Mouse (Mus musculus): ENCODE measurements around the gene Vmn1r139. TPM values are rescaled to one million over a fixed set of nuclear protein-coding genes. Genes with fewer than 3 reads are reported as not detected.
"Not testable (repeated sequence)": the region's sequence is repeated elsewhere in the genome, so short reads cannot be mapped to it uniquely, and the experiment has no call there.

Vmn1r139 gene
- polyA plus RNA-seq (2014; fragmentation: Nextera tagmentation; extraction: Ambion mirVana), result not detected in 2 replicates

DNA sequence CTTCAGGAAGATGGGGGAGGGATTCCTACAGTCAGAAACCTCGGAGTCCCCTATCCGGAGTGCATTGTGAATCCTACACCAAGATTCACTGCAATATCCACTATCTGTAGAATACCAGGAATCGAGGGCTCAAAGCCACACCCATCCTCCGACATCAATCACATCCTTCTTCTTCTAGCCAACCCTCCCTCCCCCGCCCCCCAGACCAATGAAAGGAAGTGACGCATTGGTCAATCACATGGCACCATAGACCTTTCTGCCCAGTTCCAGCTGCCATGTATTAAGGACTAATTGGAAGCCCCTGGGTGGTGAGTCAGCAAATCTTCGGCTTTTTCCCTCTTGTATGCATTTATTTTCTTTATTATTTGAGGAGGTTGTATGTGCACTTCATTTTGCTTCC, at the start of gene Vmn1r139:
TSS of gene Vmn1r139 (plus strand) at position 301 of the 400 bp plus-strand sequence.
- DNase-seq (ENCODE audit: low spot score, missing footprints); H3K4me3 ChIP-seq (ENCODE audit: low read depth, low read length); H3K27ac ChIP-seq (ENCODE audit: low read depth, low read length); H3K9ac ChIP-seq (ENCODE audit: low read length); H3K36me3 ChIP-seq (ENCODE audit: control insufficient read depth, insufficient read depth, low read length); ATAC-seq (ENCODE audit: low FRiP score); H3K4me1 ChIP-seq (ENCODE audit: control insufficient read depth, insufficient read depth, low read length); H3K4me2 ChIP-seq; H3K9me3 ChIP-seq (ENCODE audit: control insufficient read depth, low read length); H3K27me3 ChIP-seq (ENCODE audit: control insufficient read depth, insufficient read depth, low read length): not testable (repeated sequence)
- no CpG with 5 or more reads among the region's 7 CpGs for WGBS

DNA sequence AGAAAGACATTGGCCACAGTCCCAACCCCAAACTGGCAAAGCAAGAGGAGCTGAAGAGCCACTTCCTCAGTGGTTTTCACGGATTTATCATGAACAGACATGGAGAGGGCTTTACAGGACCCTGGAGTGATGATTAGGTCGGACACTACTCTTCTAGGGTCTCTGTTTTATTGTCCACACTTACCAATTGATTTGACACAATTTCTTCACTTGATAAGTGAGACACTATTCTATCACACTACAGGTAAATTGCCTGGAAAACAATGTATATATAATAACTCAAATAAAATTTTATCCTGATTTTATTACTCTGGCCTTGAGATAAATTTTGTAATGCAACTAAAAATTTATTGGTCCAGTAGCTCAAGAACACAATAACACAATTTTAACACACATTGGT, 40.1 kb upstream of the Vmn1r139 start, which contains the start of gene Vmn1r138:
TSS of gene Vmn1r138 (minus strand) at position 101 of the 400 bp plus-strand sequence.
- not testable (repeated sequence) for H3K4me1 ChIP-seq (ENCODE audit: control insufficient read depth, insufficient read depth, low read length); H3K4me2 ChIP-seq; H3K9ac ChIP-seq (ENCODE audit: low read length); H3K36me3 ChIP-seq (ENCODE audit: control insufficient read depth, insufficient read depth, low read length); H3K4me3 ChIP-seq (ENCODE audit: low read depth, low read length); H3K27me3 ChIP-seq (ENCODE audit: control insufficient read depth, insufficient read depth, low read length); H3K9me3 ChIP-seq (ENCODE audit: control insufficient read depth, low read length); ATAC-seq (ENCODE audit: low FRiP score); DNase-seq (ENCODE audit: low spot score, missing footprints); H3K27ac ChIP-seq (ENCODE audit: low read depth, low read length)
- no CpG with 5 or more reads among the region's 2 CpGs for WGBS

DNA sequence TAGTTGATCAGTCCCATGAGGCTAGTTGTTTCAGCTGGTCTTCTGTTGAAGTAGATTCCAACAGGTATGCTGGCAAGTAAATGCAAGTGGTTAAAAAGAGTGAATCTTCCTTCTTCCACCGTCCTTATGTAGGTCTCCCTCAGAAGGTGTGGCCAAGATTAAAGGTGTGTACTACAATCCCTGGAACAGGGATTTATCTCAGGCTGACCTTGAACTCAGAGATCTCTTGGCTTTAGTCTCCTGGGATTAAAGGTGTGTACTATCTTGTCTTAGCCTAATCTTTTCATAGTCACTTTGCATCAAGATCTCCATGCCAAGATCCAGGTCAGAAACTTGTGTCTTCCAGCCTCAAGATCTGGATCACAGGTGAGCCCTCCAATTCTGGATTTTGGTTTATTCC, 12.7 kb upstream of the Vmn1r139 start, which contains the start of gene Gm6176:
TSS of gene Gm6176 (minus strand) at position 101 of the 400 bp plus-strand sequence.
- not testable (repeated sequence) for ATAC-seq (ENCODE audit: low FRiP score); H3K4me2 ChIP-seq; H3K9ac ChIP-seq (ENCODE audit: low read length); H3K27ac ChIP-seq (ENCODE audit: low read depth, low read length); H3K4me1 ChIP-seq (ENCODE audit: control insufficient read depth, insufficient read depth, low read length); H3K4me3 ChIP-seq (ENCODE audit: low read depth, low read length); H3K9me3 ChIP-seq (ENCODE audit: control insufficient read depth, low read length); H3K27me3 ChIP-seq (ENCODE audit: control insufficient read depth, insufficient read depth, low read length); DNase-seq (ENCODE audit: low spot score, missing footprints); H3K36me3 ChIP-seq (ENCODE audit: control insufficient read depth, insufficient read depth, low read length)
- WGBS, result no CpG with 5 or more reads among the region's 1 CpGs

DNA sequence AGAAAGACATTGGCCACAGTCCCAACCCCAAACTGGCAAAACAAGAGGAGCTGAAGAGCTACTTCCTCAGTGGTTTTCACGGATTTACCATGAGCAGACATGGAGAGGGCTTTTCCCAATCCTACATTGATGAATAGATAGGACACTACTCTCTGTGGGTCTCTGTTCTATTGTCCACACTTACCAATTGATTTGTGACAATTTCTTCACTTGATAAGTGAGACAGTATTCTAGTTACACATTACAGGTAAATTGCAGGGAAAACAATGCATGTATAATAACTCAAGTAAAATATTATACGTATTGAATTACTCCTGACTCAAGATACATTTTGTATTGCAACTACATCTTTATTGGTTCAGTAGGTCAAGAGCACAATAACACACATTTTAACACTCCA, 49.3 kb downstream of the Vmn1r139 start, which contains the start of gene Gm16451:
TSS of gene Gm16451 (minus strand) at position 101 of the 400 bp plus-strand sequence.
- DNase-seq (ENCODE audit: low spot score, missing footprints); ATAC-seq (ENCODE audit: low FRiP score); H3K36me3 ChIP-seq (ENCODE audit: control insufficient read depth, insufficient read depth, low read length); H3K27me3 ChIP-seq (ENCODE audit: control insufficient read depth, insufficient read depth, low read length); H3K9me3 ChIP-seq (ENCODE audit: control insufficient read depth, low read length); H3K4me2 ChIP-seq; H3K9ac ChIP-seq (ENCODE audit: low read length); H3K27ac ChIP-seq (ENCODE audit: low read depth, low read length); H3K4me1 ChIP-seq (ENCODE audit: control insufficient read depth, insufficient read depth, low read length); H3K4me3 ChIP-seq (ENCODE audit: low read depth, low read length): not testable (repeated sequence)
- WGBS, result no CpG with 5 or more reads among the region's 2 CpGs

DNA sequence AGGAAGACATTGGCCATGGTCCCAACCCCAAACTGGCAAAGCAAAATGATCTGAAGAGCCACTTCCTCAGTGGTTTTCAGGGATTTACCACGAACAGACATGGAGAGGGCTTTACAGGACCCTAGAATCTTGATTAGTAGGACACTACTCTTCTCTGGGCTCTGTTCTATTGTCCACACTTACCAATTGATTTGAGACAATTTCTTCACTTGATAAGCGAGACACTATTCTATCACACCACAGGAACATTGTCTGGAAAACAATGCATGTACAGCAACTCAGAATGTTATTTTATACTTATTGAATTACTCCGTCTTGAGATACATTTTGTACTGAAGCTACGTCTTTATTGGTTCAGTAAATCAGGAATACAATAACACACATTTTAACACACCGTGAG, 65.8 kb downstream of the Vmn1r139 start, which contains the start of gene Gm10666:
TSS of gene Gm10666 (minus strand) at position 101 of the 400 bp plus-strand sequence.
- not testable (repeated sequence) for H3K36me3 ChIP-seq (ENCODE audit: control insufficient read depth, insufficient read depth, low read length); H3K27me3 ChIP-seq (ENCODE audit: control insufficient read depth, insufficient read depth, low read length); H3K27ac ChIP-seq (ENCODE audit: low read depth, low read length); H3K4me1 ChIP-seq (ENCODE audit: control insufficient read depth, insufficient read depth, low read length); H3K4me3 ChIP-seq (ENCODE audit: low read depth, low read length); DNase-seq (ENCODE audit: low spot score, missing footprints); H3K9me3 ChIP-seq (ENCODE audit: control insufficient read depth, low read length); H3K4me2 ChIP-seq; ATAC-seq (ENCODE audit: low FRiP score); H3K9ac ChIP-seq (ENCODE audit: low read length)
- WGBS, result no CpG with 5 or more reads among the region's 5 CpGs

Other genes with a start within 250 kb of the Vmn1r139 start
- not detected in 2 replicates for gene Vmn1r135, start 236.7 kb upstream of the Vmn1r139 start, polyA plus RNA-seq (2014; fragmentation: Nextera tagmentation; extraction: Ambion mirVana)
- not detected in 2 replicates for gene Gm5725, start 224.8 kb upstream of the Vmn1r139 start, polyA plus RNA-seq (2014; fragmentation: Nextera tagmentation; extraction: Ambion mirVana)
- gene Gm5891, start 147.8 kb upstream of the Vmn1r139 start, polyA plus RNA-seq (2014; fragmentation: Nextera tagmentation; extraction: Ambion mirVana), result not detected in 2 replicates
- gene Vmn1r137, start 74.5 kb upstream of the Vmn1r139 start, polyA plus RNA-seq (2014; fragmentation: Nextera tagmentation; extraction: Ambion mirVana), result not detected in 2 replicates
- gene Vmn1r138, start 40.2 kb upstream of the Vmn1r139 start, polyA plus RNA-seq (2014; fragmentation: Nextera tagmentation; extraction: Ambion mirVana), result not detected in 2 replicates
- not detected in 2 replicates for gene Gm6176, start 12.8 kb upstream of the Vmn1r139 start, polyA plus RNA-seq (2014; fragmentation: Nextera tagmentation; extraction: Ambion mirVana)
- not detected in 2 replicates for gene Gm16451, start 49.2 kb downstream of the Vmn1r139 start, polyA plus RNA-seq (2014; fragmentation: Nextera tagmentation; extraction: Ambion mirVana)
- not detected in 2 replicates for gene Gm10666, start 65.7 kb downstream of the Vmn1r139 start, polyA plus RNA-seq (2014; fragmentation: Nextera tagmentation; extraction: Ambion mirVana)
- gene Vmn1r142, start 95.0 kb downstream of the Vmn1r139 start, polyA plus RNA-seq (2014; fragmentation: Nextera tagmentation; extraction: Ambion mirVana), result not detected in 2 replicates
- not detected in 2 replicates for gene Vmn1r143, start 120.3 kb downstream of the Vmn1r139 start, polyA plus RNA-seq (2014; fragmentation: Nextera tagmentation; extraction: Ambion mirVana)
- not detected in 2 replicates for gene Gm8653, start 132.2 kb downstream of the Vmn1r139 start, polyA plus RNA-seq (2014; fragmentation: Nextera tagmentation; extraction: Ambion mirVana)
- gene Gm8453, start 160.4 kb downstream of the Vmn1r139 start, polyA plus RNA-seq (2014; fragmentation: Nextera tagmentation; extraction: Ambion mirVana), result not detected in 2 replicates